Mouse (Mus musculus): ENCODE measurements around the gene Cactin. TPM values are rescaled to one million over a fixed set of nuclear protein-coding genes. Genes with fewer than 3 reads are reported as not detected.

Cactin gene
- polyA plus RNA-seq, 1 experiment from 2014 or later: 29.6 TPM

GRCm38 (mm10) chr10:81302288-81302687 lies 18.6 kb upstream of the Cactin start:
- peaks cover 64% of the 10 kb centered on the region for H3K4me1 ChIP-seq (ENCODE audit: control insufficient read depth, insufficient read depth, low read length)
- peak overlapping the region; percentile 26 for H3K4me2 ChIP-seq (ENCODE audit: low read depth, low read length)
- no peaks in the 10 kb centered on the region for H3K27me3 ChIP-seq (ENCODE audit: control insufficient read depth, insufficient read depth, low read length)
- H3K36me3 ChIP-seq (ENCODE audit: control insufficient read depth, insufficient read depth): peaks cover 10% of the 10 kb centered on the region
- WGBS: 51% methylated on average over 4 of the region's 4 CpGs
- no peak for ATAC-seq (replicated peaks; ENCODE audit: extremely low read depth, insufficient read depth, low FRiP score)
- no peak overlapping the region for H3K4me3 ChIP-seq (ENCODE audit: low read length)
- peak overlapping the region; percentile 49 for H3K27ac ChIP-seq (ENCODE audit: low read length)
- peak overlapping the region; percentile 45; the same call in 1 of the 2 replicates for H3K9ac ChIP-seq (ENCODE audit: low read length)
- H3K9me3 ChIP-seq (replicated peaks; ENCODE audit: control insufficient read depth, low read length): no peaks in the 10 kb centered on the region

GRCm38 (mm10) chr10:81302781-81303218 lies 18.1 kb upstream of the Cactin start:
- WGBS: 23% methylated on average over 14 of the region's 14 CpGs
- peak overlapping the region; percentile 45 for H3K9ac ChIP-seq (ENCODE audit: low read length)
- H3K27me3 ChIP-seq (ENCODE audit: control insufficient read depth, insufficient read depth, low read length): no peaks in the 10 kb centered on the region
- H3K4me3 ChIP-seq (ENCODE audit: low read length): no peak overlapping the region
- peak overlapping the region; percentile 49 for H3K27ac ChIP-seq (ENCODE audit: low read length)
- peaks cover 59% of the 10 kb centered on the region for H3K4me1 ChIP-seq (ENCODE audit: control insufficient read depth, insufficient read depth, low read length)
- peaks cover 15% of the 10 kb centered on the region for H3K36me3 ChIP-seq (ENCODE audit: control insufficient read depth, insufficient read depth)
- no peaks in the 10 kb centered on the region for H3K9me3 ChIP-seq (replicated peaks; ENCODE audit: control insufficient read depth, low read length)
- peak overlapping the region; percentile 26 for H3K4me2 ChIP-seq (ENCODE audit: low read depth, low read length)
- ATAC-seq (replicated peaks; ENCODE audit: extremely low read depth, insufficient read depth, low FRiP score): 0 out of 2 replicates have a peak, but pooled peaks have one; percentile 12

GRCm38 (mm10) chr10:81303258-81303657 lies 17.6 kb upstream of the Cactin start:
- Histone ChIP-seq H3K36me3 (ENCODE audit: control insufficient read depth, insufficient read depth) (peaks cover 20% of the 10 kb centered on the region), H3K4me2 (ENCODE audit: low read depth, low read length) (peak overlapping the region; percentile 26), H3K27ac (ENCODE audit: low read length) (peak overlapping the region; percentile 49), H3K4me1 (ENCODE audit: control insufficient read depth, insufficient read depth, low read length) (peaks cover 55% of the 10 kb centered on the region), H3K9me3 (replicated peaks; ENCODE audit: control insufficient read depth, low read length) (no peaks in the 10 kb centered on the region), H3K9ac (ENCODE audit: low read length) (peak overlapping the region; percentile 45), H3K27me3 (ENCODE audit: control insufficient read depth, insufficient read depth, low read length) (no peaks in the 10 kb centered on the region), H3K4me3 (ENCODE audit: low read length) (no peak overlapping the region)
- 51% methylated on average over 10 of the region's 10 CpGs for WGBS
- ATAC-seq (replicated peaks; ENCODE audit: extremely low read depth, insufficient read depth, low FRiP score): no peak

GRCm38 (mm10) chr10:81303761-81304160 lies 17.1 kb upstream of the Cactin start:
- H3K9ac ChIP-seq (ENCODE audit: low read length): no peak overlapping the region
- H3K4me1 ChIP-seq (ENCODE audit: control insufficient read depth, insufficient read depth, low read length): peaks cover 50% of the 10 kb centered on the region
- H3K4me2 ChIP-seq (ENCODE audit: low read depth, low read length): 0 out of 2 replicates have a peak overlapping the region, but pooled peaks have one; percentile 26
- no peaks in the 10 kb centered on the region for H3K27me3 ChIP-seq (ENCODE audit: control insufficient read depth, insufficient read depth, low read length)
- H3K27ac ChIP-seq (ENCODE audit: low read length): peak overlapping the region; percentile 49; the same call in 1 of the 2 replicates
- H3K9me3 ChIP-seq (replicated peaks; ENCODE audit: control insufficient read depth, low read length): no peaks in the 10 kb centered on the region
- ATAC-seq (replicated peaks; ENCODE audit: extremely low read depth, insufficient read depth, low FRiP score): no peak
- H3K36me3 ChIP-seq (ENCODE audit: control insufficient read depth, insufficient read depth): peaks cover 21% of the 10 kb centered on the region
- no peak overlapping the region for H3K4me3 ChIP-seq (ENCODE audit: low read length)
- WGBS: 64% methylated on average over 7 of the region's 7 CpGs

GRCm38 (mm10) chr10:81304597-81305238 lies 16.2 kb upstream of the Cactin start:
- Histone ChIP-seq H3K36me3 (ENCODE audit: control insufficient read depth, insufficient read depth) (peaks cover 29% of the 10 kb centered on the region), H3K4me3 (ENCODE audit: low read length) (no peak overlapping the region), H3K9ac (ENCODE audit: low read length) (no peak overlapping the region), H3K4me2 (ENCODE audit: low read depth, low read length) (no peak overlapping the region), H3K9me3 (replicated peaks; ENCODE audit: control insufficient read depth, low read length) (no peaks in the 10 kb centered on the region), H3K27me3 (ENCODE audit: control insufficient read depth, insufficient read depth, low read length) (no peaks in the 10 kb centered on the region), H3K27ac (ENCODE audit: low read length) (no peak overlapping the region), H3K4me1 (ENCODE audit: control insufficient read depth, insufficient read depth, low read length) (peaks cover 40% of the 10 kb centered on the region)
- no peak for ATAC-seq (replicated peaks; ENCODE audit: extremely low read depth, insufficient read depth, low FRiP score)
- WGBS: 24% methylated on average over 7 of the region's 9 CpGs

- H3K4me2 ChIP-seq (ENCODE audit: low read depth, low read length): no peak overlapping the region
- no peak overlapping the region for H3K27ac ChIP-seq (ENCODE audit: low read length)
- H3K4me3 ChIP-seq (ENCODE audit: low read length): no peak overlapping the region
- H3K27me3 ChIP-seq (ENCODE audit: control insufficient read depth, insufficient read depth, low read length): no peaks in the 10 kb centered on the region
- H3K36me3 ChIP-seq (ENCODE audit: control insufficient read depth, insufficient read depth): peaks cover 30% of the 10 kb centered on the region
- H3K4me1 ChIP-seq (ENCODE audit: control insufficient read depth, insufficient read depth, low read length): peaks cover 31% of the 10 kb centered on the region
- no peaks in the 10 kb centered on the region for H3K9me3 ChIP-seq (replicated peaks; ENCODE audit: control insufficient read depth, low read length)
- ATAC-seq (replicated peaks; ENCODE audit: extremely low read depth, insufficient read depth, low FRiP score): no peak
- WGBS: 95% methylated on average over 14 of the region's 14 CpGs
- no peak overlapping the region for H3K9ac ChIP-seq (ENCODE audit: low read length)
Observed at GRCm38 (mm10) chr10:81305663-81306062, 15.2 kb upstream of the Cactin start.

- H3K27ac ChIP-seq (ENCODE audit: low read length): no peak overlapping the region
- no peaks in the 10 kb centered on the region for H3K27me3 ChIP-seq (ENCODE audit: control insufficient read depth, insufficient read depth, low read length)
- H3K4me2 ChIP-seq (ENCODE audit: low read depth, low read length): no peak overlapping the region
- H3K36me3 ChIP-seq (ENCODE audit: control insufficient read depth, insufficient read depth): peaks cover 35% of the 10 kb centered on the region
- H3K9me3 ChIP-seq (replicated peaks; ENCODE audit: control insufficient read depth, low read length): no peaks in the 10 kb centered on the region
- 89% methylated on average over 12 of the region's 12 CpGs for WGBS
- H3K9ac ChIP-seq (ENCODE audit: low read length): no peak overlapping the region
- H3K4me3 ChIP-seq (ENCODE audit: low read length): no peak overlapping the region
- peaks cover 25% of the 10 kb centered on the region for H3K4me1 ChIP-seq (ENCODE audit: control insufficient read depth, insufficient read depth, low read length)
- ATAC-seq (replicated peaks; ENCODE audit: extremely low read depth, insufficient read depth, low FRiP score): no peak
Observed at GRCm38 (mm10) chr10:81306173-81306668, 14.7 kb upstream of the Cactin start.

GRCm38 (mm10) chr10:81306837-81307682 lies 13.8 kb upstream of the Cactin start:
- Histone ChIP-seq H3K27ac (ENCODE audit: low read length) (no peak overlapping the region), H3K4me2 (ENCODE audit: low read depth, low read length) (no peak overlapping the region), H3K27me3 (ENCODE audit: control insufficient read depth, insufficient read depth, low read length) (no peaks in the 10 kb centered on the region), H3K4me1 (ENCODE audit: control insufficient read depth, insufficient read depth, low read length) (peaks cover 24% of the 10 kb centered on the region), H3K36me3 (ENCODE audit: control insufficient read depth, insufficient read depth) (peaks cover 38% of the 10 kb centered on the region), H3K4me3 (ENCODE audit: low read length) (no peak overlapping the region), H3K9me3 (replicated peaks; ENCODE audit: control insufficient read depth, low read length) (no peaks in the 10 kb centered on the region), H3K9ac (ENCODE audit: low read length) (no peak overlapping the region)
- ATAC-seq (replicated peaks; ENCODE audit: extremely low read depth, insufficient read depth, low FRiP score): no peak
- 92% methylated on average over 21 of the region's 21 CpGs for WGBS

GRCm38 (mm10) chr10:81309571-81309970 lies 11.3 kb upstream of the Cactin start:
- WGBS: 83% methylated on average over 5 of the region's 5 CpGs
- Histone ChIP-seq H3K9ac (ENCODE audit: low read length) (no peak overlapping the region), H3K36me3 (ENCODE audit: control insufficient read depth, insufficient read depth) (peaks cover 51% of the 10 kb centered on the region), H3K4me1 (ENCODE audit: control insufficient read depth, insufficient read depth, low read length) (peaks cover 1% of the 10 kb centered on the region; the same call in 1 of the 2 replicates), H3K4me3 (ENCODE audit: low read length) (no peak overlapping the region), H3K4me2 (ENCODE audit: low read depth, low read length) (no peak overlapping the region), H3K27ac (ENCODE audit: low read length) (no peak overlapping the region), H3K9me3 (replicated peaks; ENCODE audit: control insufficient read depth, low read length) (no peaks in the 10 kb centered on the region), H3K27me3 (ENCODE audit: control insufficient read depth, insufficient read depth, low read length) (no peaks in the 10 kb centered on the region)
- no peak for ATAC-seq (replicated peaks; ENCODE audit: extremely low read depth, insufficient read depth, low FRiP score)
